Mouse (Mus musculus) heart, postnatal 0 days (tissue): Measurements from ENCODE around the gene Cryge.

Experiments
- CTCF ChIP-seq: IDR thresholded peaks from 2 replicates; pipeline ENCODE4 v1.5.1; 2016; ENCODE audit warnings: antibody characterized with exemption, control low read depth, low read depth
- EP300 ChIP-seq: IDR thresholded peaks from 2 replicates; pipeline ENCODE4 v1.6.1; 2016; ENCODE audit warnings: antibody characterized with exemption, low read depth

- TF ChIP-seq CTCF (no peak), EP300 (no peak)
Observed at GRCm38 (mm10) chr1:65004526-65004925, 46.4 kb downstream of the Cryge start.
